Comparison of ENCODE assay signal across 17 mouse cellular contexts in the genomic region with DNA sequence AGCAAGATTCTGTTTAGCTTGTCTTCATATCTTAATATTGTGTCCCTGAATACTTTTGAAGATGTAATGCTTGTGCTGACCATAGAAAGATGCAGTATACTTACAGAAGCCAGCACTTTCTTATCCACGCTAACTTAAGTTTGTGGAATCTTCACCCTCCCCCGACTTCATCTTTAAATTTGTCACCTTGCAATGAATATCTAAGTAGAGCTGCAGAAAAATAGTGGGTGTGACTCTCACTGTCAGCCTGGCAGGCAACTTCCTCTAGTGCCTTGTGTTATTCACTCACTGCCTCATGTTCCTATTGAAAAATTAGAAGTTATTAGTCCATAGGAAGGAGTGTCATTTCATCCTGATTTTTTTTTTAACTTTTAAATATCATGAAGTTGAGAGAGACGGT.
"Had no signal": no experiment of that assay in that cellular context is flagged by ENCODE, and none has a peak within 500 bp of the region (broad histone marks: within the 10 kb centered on the region; RNA-seq: fewer than 3 reads in every experiment).

No protein-coding gene starts in this region.

- ATAC-seq: liver, embryonic 12.5 days; liver, postnatal 0 days; lung, postnatal 0 days; midbrain, embryonic 13.5 days; midbrain, embryonic 15.5 days; midbrain, embryonic 16.5 days had no signal

- DNase-seq: left cerebral cortex, postnatal 4 days; liver; liver, embryonic 13.5 days; liver, postnatal 0 days; lung, adult 18-20 months; lung, adult 2 months; lung, embryonic 14.5 days; lung, postnatal 10 days; lung, postnatal 14 days; lung, postnatal 36 days; lung, postnatal 4 days; midbrain, embryonic 14.5 days had no signal
